Mouse (Mus musculus) spleen, adult 2 months (tissue): Measurements from ENCODE around the gene Pdf.

Experiments used
- CTCF ChIP-seq: fragments of 200-500 bp; IDR thresholded peaks from 2 replicates; pipeline ENCODE4 v1.5.1; 2011; ENCODE audit warnings: mild to moderate bottlenecking, inconsistent platforms; ENCODE audit not compliant: insufficient read depth, insufficient read length, insufficient replicate concordance; ENCODE audit errors: extremely low read depth
- POLR2A ChIP-seq: fragments of 200-500 bp; IDR thresholded peaks from 2 replicates; pipeline ENCODE4 v1.6.1; 2011; ENCODE audit warnings: low read depth, low read length, inconsistent platforms

- TF ChIP-seq CTCF (no peak), POLR2A (no peak)
Observed at GRCm38 (mm10) chr8:107076239-107076888, 27.9 kb upstream of the Pdf start.
